Mouse (Mus musculus): Measurements from ENCODE around the gene Ercc2.

- TF ChIP-seq CTCF (IDR thresholded peaks at IDR 0.05; ENCODE audit: borderline replicate concordance, insufficient read depth, low read length) (no peak), POLR2A (IDR thresholded peaks at IDR 0.05; ENCODE audit: low read depth, low read length) (no peak)
These were observed 45.1 kb downstream of the Ercc2 start for GRCm38 (mm10) chr7:19426888-19427287.

Measured in embryonic fibroblast, embryonic 13.5 days (primary cell).